Mouse (Mus musculus) mature B cell (primary cell): ENCODE data around the gene A730009L09Rik.

Source experiments
- in situ Hi-C: fragments of 300-500 bp; cut with MboI; formaldehyde crosslinking; loops from 2 replicates; pipeline ENCODE4 v1.14.3; 2019

Gene A730009L09Rik

GRCm38 (mm10) chr16:84560279-84560602 is 45.3 kb downstream of the A730009L09Rik start:
- in situ Hi-C loops, result no loop called here
